13 mouse cellular contexts compared by ENCODE assay signal in genomic region chr16:92867261-92867935, GRCm38 (mm10). TPM values are rescaled to one million over a fixed set of nuclear protein-coding genes. Genes with fewer than 3 reads are reported as not detected.
A peak's percentile ranks its signal among the peaks of the same experiment; 100 is the strongest.
DNase-seq lines count a peak whose midpoint lies in the region; ATAC-seq and TF ChIP-seq lines count a peak whose summit lies in the region.
"Had no signal": no experiment of that assay in that cellular context is flagged by ENCODE, and none has a peak within 500 bp of the region (broad histone marks: within the 10 kb centered on the region; RNA-seq: fewer than 3 reads in every experiment).

No protein-coding gene starts in this region.

- H3K4me3 ChIP-seq in forebrain, postnatal 0 days (ENCODE audit: low read depth, low read length), result no peak overlapping the region
- H3K4me3 ChIP-seq: forebrain, embryonic 10.5 days; intestine, embryonic 15.5 days had no signal

- H3K36me3 ChIP-seq in forebrain, postnatal 0 days (ENCODE audit: insufficient read depth), result no peaks in the 10 kb centered on the region
- H3K36me3 ChIP-seq: forebrain, embryonic 10.5 days; intestine, embryonic 15.5 days had no signal

- H3K9me3 ChIP-seq in forebrain, postnatal 0 days (ENCODE audit: low read length), result no peaks in the 10 kb centered on the region
- H3K9me3 ChIP-seq: forebrain, embryonic 10.5 days; intestine, embryonic 15.5 days had no signal

- no peak for TF ChIP-seq CTCF in forebrain, postnatal 0 days (IDR thresholded peaks at IDR 0.05; ENCODE audit: low read depth)

- no peak overlapping the region for H3K27ac ChIP-seq in forebrain, postnatal 0 days (ENCODE audit: low read depth, low read length)
- H3K27ac ChIP-seq: forebrain, embryonic 10.5 days; intestine, embryonic 15.5 days had no signal

- no peaks in the 10 kb centered on the region for H3K4me1 ChIP-seq in forebrain, postnatal 0 days (ENCODE audit: insufficient read depth)
- H3K4me1 ChIP-seq: forebrain, embryonic 10.5 days; intestine, embryonic 15.5 days had no signal

- no peak overlapping the region for H3K4me2 ChIP-seq in forebrain, postnatal 0 days (ENCODE audit: low read depth)
- H3K4me2 ChIP-seq: intestine, embryonic 15.5 days had no signal

- peak; percentile 60 for ATAC-seq in activated CD4-positive, CD25-positive, alpha-beta regulatory T cell, adult 4 months
- ATAC-seq in forebrain, postnatal 0 days, result no peak
- ATAC-seq: intestine, embryonic 15.5 days had no signal

- no peaks in the 10 kb centered on the region for H3K27me3 ChIP-seq in forebrain, postnatal 0 days (ENCODE audit: insufficient read depth, low read length)
- H3K27me3 ChIP-seq: intestine, embryonic 15.5 days had no signal

- no peak overlapping the region for H3K9ac ChIP-seq in forebrain, postnatal 0 days
- H3K9ac ChIP-seq: intestine, embryonic 15.5 days had no signal

- 81% methylated on average over 9 of the region's 9 CpGs for WGBS in forebrain, postnatal 0 days

- DNase-seq in kidney, adult 9 months, result peak; percentile 22
- DNase-seq in kidney, adult 18-20 months, result no peak
- peak; percentile 97 for DNase-seq in 416B (ENCODE audit: low read depth)
- DNase-seq in lung, postnatal 14 days, result peak; percentile 5
- no peak for DNase-seq in cerebellum, adult 8-10 months
- DNase-seq in forebrain, postnatal 0 days, result no peak
- DNase-seq in embryo, embryonic 11 days, result no peak
- DNase-seq: adrenal gland, adult 8-10 months; cerebellum, postnatal 36 days; midbrain, embryonic 14.5 days had no signal

RNA-seq across cellular contexts. Expression of gene Runx1, which starts 41.4 kb away (rescaled TPM):
- 10 to 100 TPM; 30.7 to 37.2 TPM for polyA plus RNA-seq in activated CD4-positive, CD25-positive, alpha-beta regulatory T cell, adult 4 months (2017; shearing (Covaris generic))
- 0.85 and 1.2 TPM in 2 replicates for total RNA-seq in forebrain, postnatal 0 days (2014; rRNA removed)
- 0.46 and 0.65 TPM in 2 replicates for polyA plus RNA-seq in forebrain, postnatal 0 days (2015; fragmentation: Nextera tagmentation; extraction: Ambion mirVana)

Comparison
In these comparisons a context has a peak if more than half of its experiments do, and no peak if none do; other contexts are left out.
1. DNase-seq: peak in kidney, adult 9 months (single experiment), 416B (single experiment) and lung, postnatal 14 days (single experiment); none in kidney, adult 18-20 months (single experiment), cerebellum, adult 8-10 months (single experiment), forebrain, postnatal 0 days (single experiment) and embryo, embryonic 11 days (single experiment).
2. RNA of gene Runx1, which starts 41.4 kb away (polyA plus RNA-seq): 30.7 to 37.2 TPM in activated CD4-positive, CD25-positive, alpha-beta regulatory T cell, adult 4 months; 0.46 to 0.65 TPM in forebrain, postnatal 0 days; every median in the first group is over 10 times any median in the second.